Mouse (Mus musculus) neural tube, embryonic 14.5 days (tissue): ENCODE results near the gene Myo3b. TPM values are rescaled to one million over a fixed set of nuclear protein-coding genes. Genes with fewer than 3 reads are reported as not detected.

Source experiments
- ATAC-seq: fragments of 200-750 bp; cut with Nextera tagmentation; 2 replicates; pipeline ENCODE4 v1.8.0; 2017; ENCODE audit warnings: low read depth, mild to moderate bottlenecking, moderate TSS enrichment, moderate library complexity
- H3K27ac ChIP-seq: fragments of 300-500 bp; sonication (generic); 2 replicates; pipeline ENCODE4 v1.5.1; 2014; ENCODE audit warnings: low read depth, mild to moderate bottlenecking, control low read depth, low read length, moderate library complexity, mixed read lengths
- H3K27me3 ChIP-seq: fragments of 300-500 bp; sonication (generic); 2 replicates; pipeline ENCODE4 v1.6.1; 2014; ENCODE audit warnings: low read length; ENCODE audit not compliant: control insufficient read depth, insufficient read depth
- H3K36me3 ChIP-seq: fragments of 300-500 bp; sonication (generic); 2 replicates; pipeline ENCODE4 v1.6.1; 2014; ENCODE audit warnings: low read length, mixed read lengths; ENCODE audit not compliant: control insufficient read depth, insufficient read depth
- H3K4me1 ChIP-seq: fragments of 300-500 bp; sonication (generic); 2 replicates; pipeline ENCODE4 v1.6.1; 2014; ENCODE audit warnings: low read length; ENCODE audit not compliant: control insufficient read depth, insufficient read depth
- H3K4me2 ChIP-seq: fragments of 300-500 bp; sonication (generic); 2 replicates; pipeline ENCODE4 v1.6.1; 2014; ENCODE audit warnings: mild to moderate bottlenecking, low read depth, low read length, control low read depth
- H3K4me3 ChIP-seq: fragments of 300-500 bp; sonication (generic); 2 replicates; pipeline ENCODE4 v1.5.1; 2014; ENCODE audit warnings: low read depth, low read length, control low read depth, mixed read lengths
- H3K9ac ChIP-seq: fragments of 300-500 bp; sonication (generic); replicated peaks from 2 replicates; pipeline ENCODE4 v1.6.1; 2014; ENCODE audit warnings: low read depth, mild to moderate bottlenecking, control low read depth, low read length, mixed read lengths
- H3K9me3 ChIP-seq: fragments of 300-500 bp; sonication (generic); 2 replicates; pipeline ENCODE4 v1.6.1; 2016; ENCODE audit warnings: low read length; ENCODE audit not compliant: control insufficient read depth
- WGBS: fragments of 180-500 bp; shearing (Covaris S2); extraction: QIAGEN DNeasy Blood & Tissue Kit; methylation state at CpG from one replicate; pipeline ENCODE4 v1.1.7; 2014; 5-methylcytosine and 5-hydroxymethylcytosine counted together
- polyA plus RNA-seq: library from polyadenylated mRNA; unstranded; fragments of >200 nt; fragmentation: Nextera tagmentation; extraction: Ambion mirVana; gene quantifications from 2 replicates; pipeline ENCODE4 v1.2.1, GENCODE M21; 2014

Myo3b gene
- polyA plus RNA-seq, 1 experiment from 2014 or later = 0.21 TPM

DNA sequence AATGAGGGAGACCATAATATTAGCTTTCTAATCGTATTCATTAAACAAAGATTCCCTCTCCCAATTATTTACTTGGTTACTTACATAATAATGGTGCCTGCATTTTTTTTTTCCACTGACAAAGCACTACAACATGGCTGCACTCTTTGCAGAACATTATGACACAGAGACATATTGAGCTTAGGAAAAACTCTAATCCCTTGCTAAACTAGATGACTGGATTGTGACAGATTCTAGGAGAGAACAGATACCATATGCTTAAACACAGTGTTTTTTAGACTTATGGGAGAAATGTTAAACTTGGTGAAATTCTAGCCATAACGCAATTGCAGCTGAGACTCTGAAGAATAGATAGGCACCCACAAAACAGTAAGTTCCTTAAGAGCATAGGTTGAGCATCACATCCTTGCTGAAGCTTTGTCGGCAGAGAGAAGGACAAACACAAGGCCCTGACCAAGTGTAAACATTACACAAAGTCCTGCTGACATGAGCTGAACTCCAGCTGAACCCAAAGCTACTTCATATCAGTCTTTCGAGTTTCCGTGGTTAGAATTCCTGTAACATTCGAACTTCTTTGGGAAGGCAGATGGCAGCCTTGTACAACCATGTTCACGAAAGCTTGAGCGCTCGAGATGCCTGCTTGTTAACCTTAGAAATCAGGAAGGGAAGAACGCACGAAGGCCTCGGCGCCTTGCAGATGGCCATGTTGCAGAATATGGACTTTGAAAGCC, 382.4 kb downstream of the Myo3b start:
- ATAC-seq = no peak
- H3K36me3 ChIP-seq = no peaks in the 10 kb centered on the region
- H3K4me3 ChIP-seq = no peak overlapping the region
- H3K27me3 ChIP-seq = no peaks in the 10 kb centered on the region
- H3K4me1 ChIP-seq = no peaks in the 10 kb centered on the region
- no peak overlapping the region for H3K4me2 ChIP-seq
- H3K27ac ChIP-seq = no peak overlapping the region
- no peak overlapping the region for H3K9ac ChIP-seq
- no peaks in the 10 kb centered on the region for H3K9me3 ChIP-seq
- 83% methylated on average over 13 of the region's 13 CpGs for WGBS

DNA sequence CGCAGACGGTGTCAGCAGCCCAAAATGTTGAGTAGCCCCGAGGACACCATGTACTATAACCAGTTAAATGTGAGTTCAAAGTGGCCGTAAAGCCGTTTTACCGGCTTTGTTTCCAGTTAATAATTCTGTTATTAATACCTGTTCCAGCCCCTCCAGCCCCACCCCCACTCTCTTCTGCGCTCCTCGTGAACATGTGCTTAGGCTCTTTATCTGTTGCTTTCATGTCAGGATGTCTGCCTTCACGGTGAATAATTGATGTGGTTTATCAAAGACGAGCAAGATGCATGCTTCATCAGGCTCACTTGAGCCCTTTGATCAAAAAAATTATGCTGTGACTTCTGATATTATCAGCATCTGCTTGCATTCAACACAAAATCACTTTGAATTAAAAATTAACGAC, 386.7 kb downstream of the Myo3b start:
- no peaks in the 10 kb centered on the region for H3K4me1 ChIP-seq
- 74% methylated on average over 11 of the region's 11 CpGs for WGBS
- H3K36me3 ChIP-seq = no peaks in the 10 kb centered on the region
- no peaks in the 10 kb centered on the region for H3K27me3 ChIP-seq
- no peak overlapping the region for H3K9ac ChIP-seq
- ATAC-seq = no peak
- H3K4me3 ChIP-seq = no peak overlapping the region
- H3K9me3 ChIP-seq = no peaks in the 10 kb centered on the region
- H3K27ac ChIP-seq = no peak overlapping the region
- H3K4me2 ChIP-seq = no peak overlapping the region

DNA sequence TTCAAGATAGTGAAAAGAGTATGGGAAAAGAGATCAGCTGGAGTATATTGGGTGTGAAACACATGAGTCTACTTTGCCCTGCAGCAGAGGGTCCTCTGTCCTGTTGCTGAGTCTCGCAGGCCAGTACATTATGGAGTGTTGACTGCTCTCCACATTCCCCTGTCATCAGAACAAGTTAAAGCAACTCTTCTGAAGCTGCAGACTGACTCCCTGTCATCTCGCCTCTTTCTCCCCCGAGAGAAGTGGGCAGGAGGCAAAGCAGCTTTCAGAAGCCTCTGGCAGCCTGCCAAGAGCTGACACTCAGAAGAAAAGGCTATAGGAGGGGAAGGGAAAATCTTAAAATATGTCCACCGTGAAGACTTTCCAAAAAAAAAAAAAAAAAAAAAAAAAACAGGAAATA, 404.1 kb downstream of the Myo3b start:
- Histone ChIP-seq H3K4me3 (no peak overlapping the region), H3K4me2 (no peak overlapping the region)
- no peak for ATAC-seq

DNA sequence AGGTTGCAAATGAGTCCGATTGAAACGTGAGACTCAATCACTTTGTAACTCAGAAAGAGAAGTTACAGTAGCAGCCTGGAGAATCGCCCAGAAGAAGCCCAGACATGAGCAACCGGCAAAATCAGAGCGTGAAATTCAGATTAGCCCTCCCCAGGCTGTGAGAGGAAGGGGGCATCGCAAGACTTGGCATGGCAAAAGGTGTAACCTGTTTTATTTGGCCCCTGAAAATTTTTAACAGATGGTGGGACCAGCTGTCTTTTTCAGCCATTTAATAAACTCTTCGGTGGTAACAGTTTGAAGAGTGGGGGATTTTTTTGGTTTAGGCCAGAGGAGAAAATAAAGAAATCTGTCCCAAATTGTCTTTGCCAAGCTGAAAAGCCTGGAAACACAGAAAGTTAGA, 405.2 kb downstream of the Myo3b start:
- no peaks in the 10 kb centered on the region for H3K36me3 ChIP-seq
- WGBS = 3% methylated on average over 7 of the region's 7 CpGs
- no peaks in the 10 kb centered on the region; the same call in 1 of the 2 replicates for H3K4me1 ChIP-seq
- H3K4me2 ChIP-seq = peak overlapping the region; percentile 33; the same call in 1 of the 2 replicates
- H3K27me3 ChIP-seq = no peaks in the 10 kb centered on the region
- ATAC-seq = no peak
- H3K9me3 ChIP-seq = no peaks in the 10 kb centered on the region
- H3K4me3 ChIP-seq = no peak overlapping the region
- no peak overlapping the region for H3K9ac ChIP-seq
- no peak overlapping the region; the same call in 1 of the 2 replicates for H3K27ac ChIP-seq

More for the DNA sequence above, 404.1 kb downstream of the Myo3b start:
- Histone ChIP-seq H3K9ac (no peak overlapping the region), H3K9me3 (no peaks in the 10 kb centered on the region), H3K27ac (no peak overlapping the region), H3K27me3 (no peaks in the 10 kb centered on the region), H3K4me1 (no peaks in the 10 kb centered on the region; the same call in 1 of the 2 replicates), H3K36me3 (no peaks in the 10 kb centered on the region)
- WGBS = 2% methylated on average over 4 of the region's 4 CpGs

DNA sequence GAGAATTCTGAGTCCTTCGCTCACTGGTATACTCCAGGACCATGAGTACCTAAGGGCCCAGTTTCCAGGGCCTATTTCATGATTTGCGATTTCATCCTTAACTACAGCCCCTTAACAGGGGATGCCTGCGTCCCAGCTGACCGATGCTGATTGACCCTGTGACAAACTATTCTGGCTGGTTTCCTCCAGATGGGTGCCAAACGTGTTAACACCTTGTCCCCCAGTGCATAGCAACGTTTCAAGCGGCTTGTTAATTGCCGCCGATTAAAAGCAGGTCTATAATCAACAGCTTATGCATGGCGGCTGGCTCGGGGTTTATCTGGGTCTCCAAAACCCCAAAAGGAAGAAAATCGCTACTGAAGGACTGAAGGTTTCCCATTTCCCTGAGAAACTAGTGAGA, 417.3 kb downstream of the Myo3b start:
- 5% methylated on average over 12 of the region's 12 CpGs for WGBS
- no peak overlapping the region; the same call in 1 of the 2 replicates for H3K4me3 ChIP-seq
- H3K9me3 ChIP-seq = no peaks in the 10 kb centered on the region
- no peaks in the 10 kb centered on the region for H3K4me1 ChIP-seq
- no peaks in the 10 kb centered on the region for H3K36me3 ChIP-seq
- no peak overlapping the region for H3K27ac ChIP-seq
- ATAC-seq = no peak
- H3K27me3 ChIP-seq = no peaks in the 10 kb centered on the region
- H3K9ac ChIP-seq = no peak overlapping the region; the same call in 1 of the 2 replicates
- H3K4me2 ChIP-seq = peak overlapping the region; percentile 38

DNA sequence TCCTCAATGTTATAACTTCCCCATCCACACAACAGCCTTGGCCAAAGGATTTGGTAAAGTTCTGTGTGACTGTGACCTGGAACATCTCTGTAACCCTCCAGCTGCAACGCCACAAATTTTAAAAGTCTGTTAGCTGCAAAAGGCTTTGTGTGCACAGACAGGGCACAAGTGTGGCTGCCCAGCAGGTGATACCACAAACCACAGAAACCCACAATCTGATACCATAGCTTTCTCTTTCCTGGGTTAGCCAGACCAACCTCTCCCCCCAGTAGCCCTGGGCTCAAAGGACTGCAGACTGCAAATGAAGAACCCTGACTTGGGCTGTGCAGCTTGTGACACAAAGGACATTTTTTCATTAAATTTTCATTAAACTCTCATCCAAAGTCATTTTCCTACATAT, 424.7 kb downstream of the Myo3b start:
- no peak overlapping the region for H3K27ac ChIP-seq
- no peak overlapping the region for H3K4me3 ChIP-seq
- no peaks in the 10 kb centered on the region for H3K9me3 ChIP-seq
- no peaks in the 10 kb centered on the region for H3K27me3 ChIP-seq
- H3K9ac ChIP-seq = no peak overlapping the region
- 82% methylated on average over 1 of the region's 1 CpGs for WGBS
- H3K4me1 ChIP-seq = no peaks in the 10 kb centered on the region
- ATAC-seq = no peak
- no peak overlapping the region for H3K4me2 ChIP-seq
- H3K36me3 ChIP-seq = no peaks in the 10 kb centered on the region

DNA sequence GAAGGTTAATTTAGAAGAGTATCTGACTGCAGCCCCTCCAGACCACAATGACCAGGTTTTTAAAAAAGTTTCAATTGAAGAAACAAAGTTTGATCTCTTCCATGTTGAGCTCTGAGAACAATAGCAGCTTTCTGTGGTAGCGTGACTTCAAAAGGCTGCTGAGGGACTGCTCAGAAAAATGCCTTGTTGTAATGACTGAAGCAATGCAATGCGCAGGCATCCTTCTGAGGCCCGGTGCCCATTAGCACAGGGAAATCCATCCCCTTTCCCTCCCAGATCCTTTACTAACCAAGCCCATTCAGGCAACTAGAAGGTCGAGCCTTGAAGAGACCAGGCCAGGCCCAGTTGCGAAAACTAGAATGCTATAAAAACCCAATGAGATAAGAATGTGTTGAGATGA, 432.2 kb downstream of the Myo3b start:
- Histone ChIP-seq H3K4me1 (peaks cover 15% of the 10 kb centered on the region; the same call in 1 of the 2 replicates), H3K27me3 (peaks cover 37% of the 10 kb centered on the region), H3K27ac (no peak overlapping the region), H3K4me2 (no peak overlapping the region), H3K9ac (no peak overlapping the region), H3K4me3 (no peak overlapping the region), H3K36me3 (no peaks in the 10 kb centered on the region), H3K9me3 (no peaks in the 10 kb centered on the region)
- ATAC-seq = no peak
- 12% methylated on average over 5 of the region's 5 CpGs for WGBS

DNA sequence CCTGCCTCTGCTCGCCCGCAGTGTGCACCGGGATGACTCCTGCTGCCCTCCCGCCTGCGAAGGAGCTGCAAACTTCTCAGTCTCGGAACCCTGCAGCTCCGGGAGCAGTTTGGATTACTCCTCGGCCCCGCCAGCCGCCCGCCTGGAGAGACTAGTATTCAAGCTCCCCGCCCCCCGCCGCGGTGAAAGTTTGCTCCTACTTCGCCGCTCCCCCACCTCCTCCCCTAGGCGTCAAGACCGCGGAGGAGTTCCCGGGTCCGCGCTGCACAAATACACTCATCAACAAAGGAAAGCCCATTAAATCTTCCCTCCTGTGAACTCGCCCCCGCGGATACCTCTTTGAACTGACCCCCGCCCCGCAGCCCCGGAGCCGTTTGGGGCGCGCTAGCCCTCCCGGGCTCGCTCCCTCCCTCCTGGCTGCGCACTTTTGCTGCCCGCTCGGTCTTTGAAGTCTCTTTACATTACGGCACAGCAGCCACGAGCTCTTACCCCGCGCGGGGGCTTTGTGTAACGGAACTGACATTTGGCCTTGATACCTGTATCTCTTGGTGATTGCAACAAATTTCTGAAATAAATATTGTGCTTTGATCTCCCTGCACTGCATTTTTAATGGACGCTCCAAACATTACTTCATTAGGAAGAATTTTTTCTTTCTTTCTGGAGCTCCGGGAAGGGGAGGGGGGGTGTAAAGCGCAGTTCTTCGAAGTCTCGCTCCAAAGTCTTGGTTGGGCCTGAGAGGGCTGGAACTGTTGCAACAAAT, 433.1 kb downstream of the Myo3b start:
- Histone ChIP-seq H3K27ac (no peak overlapping the region), H3K9ac (no peak overlapping the region), H3K27me3 (peaks cover 46% of the 10 kb centered on the region), H3K4me1 (peaks cover 24% of the 10 kb centered on the region; the same call in 1 of the 2 replicates), H3K4me2 (peak overlapping the region; percentile 56), H3K36me3 (no peaks in the 10 kb centered on the region), H3K9me3 (no peaks in the 10 kb centered on the region), H3K4me3 (peak overlapping the region; percentile 29)
- no peak for ATAC-seq
- 1% methylated on average over 47 of the region's 48 CpGs for WGBS
